In genomic region chr10:81356991-81357844, GRCm38 (mm10) we compare ENCODE assay signal across 8 mouse cellular contexts. TPM values are rescaled to one million over a fixed set of nuclear protein-coding genes. Genes with fewer than 3 reads are reported as not detected.
DNase-seq lines count a peak whose midpoint lies in the region; ATAC-seq and TF ChIP-seq lines count a peak whose summit lies in the region.

TSS of gene Mfsd12 (plus strand) at chr10:81357491.

- peak within 1 kb of the TSS; percentile 96 for H3K27ac ChIP-seq in MEL (ENCODE audit: control insufficient read depth, low read depth, low read length)
- peak within 1 kb of the TSS; percentile 73 for H3K27ac ChIP-seq in lung, embryonic 15.5 days
- peak within 1 kb of the TSS; percentile 33; the same call in 1 of the 2 replicates for H3K27ac ChIP-seq in olfactory bulb, adult 2 months (ENCODE audit: insufficient read depth, low read depth, low read length)

- TF ChIP-seq RAD21 in MEL (IDR thresholded peaks at IDR 0.05; ENCODE audit: low read depth, low read length): no peak

- TF ChIP-seq CTCF in MEL (IDR thresholded peaks at IDR 0.05 in 2 of 3, conservative IDR thresholded peaks at IDR 0.05 in 1 of 3; ENCODE audit: control insufficient read depth in 1 of 3, insufficient read depth in 1 of 3, low read depth in 2 of 3, low read length in 3 of 3, poor library complexity in 1 of 3, severe bottlenecking in 1 of 3): no peak
- no peak for TF ChIP-seq CTCF in olfactory bulb, adult 2 months (IDR thresholded peaks at IDR 0.05; ENCODE audit: insufficient read depth, low read depth, low read length)

- H3K79me2 ChIP-seq in MEL (ENCODE audit: control insufficient read depth, insufficient read depth, low read length, poor library complexity): peaks cover 27% of the 10 kb centered on the region

- H3K9me3 ChIP-seq in MEL (replicated peaks; ENCODE audit: insufficient read depth, low read length): no peaks in the 10 kb centered on the region
- H3K9me3 ChIP-seq in lung, embryonic 15.5 days: no peaks in the 10 kb centered on the region

- whole genome bisulfite sequencing in lung, embryonic 15.5 days: 2% methylated on average over 79 of the region's 79 CpGs
- WGBS in olfactory bulb, adult 2 months: 1% methylated on average over 79 of the region's 79 CpGs

- peak within 1 kb of the TSS; percentile 62 to 68 for H3K4me3 ChIP-seq in MEL (ENCODE audit: control insufficient read depth in 1 of 2, insufficient read depth in 1 of 2, low read depth in 2 of 2, low read length in 2 of 2)
- H3K4me3 ChIP-seq in lung, embryonic 15.5 days: peak within 1 kb of the TSS; percentile 87
- peak within 1 kb of the TSS; percentile 67 for H3K4me3 ChIP-seq in olfactory bulb, adult 2 months (ENCODE audit: insufficient read depth, low read depth, low read length)

- TF ChIP-seq POLR2A in MEL (IDR thresholded peaks at IDR 0.05; ENCODE audit: control insufficient read depth in 1 of 2, insufficient read depth in 1 of 2, low read depth in 1 of 2, low read length in 2 of 2, poor library complexity in 1 of 2): peak; percentile 84 to 92
- TF ChIP-seq POLR2A in olfactory bulb, adult 2 months (IDR thresholded peaks at IDR 0.05; ENCODE audit: insufficient read depth, low read depth, low read length): peak; percentile 73

- no peaks in the 10 kb centered on the region for H3K27me3 ChIP-seq in MEL (ENCODE audit: control insufficient read depth in 1 of 2, insufficient read depth in 2 of 2, low read length in 2 of 2)
- no peaks in the 10 kb centered on the region for H3K27me3 ChIP-seq in lung, embryonic 15.5 days

- DNase-seq in MEL (ENCODE audit: low read depth, low spot score): peak; percentile 94
- peak; percentile 91 for DNase-seq in cerebellum, adult 8-10 months
- peak; percentile 83 for DNase-seq in forelimb bud, embryonic 11.5 days (ENCODE audit: low read depth, low spot score)
- peak; percentile 94 for DNase-seq in heart, postnatal 4 days
- DNase-seq in layer of hippocampus, adult 8-10 months (ENCODE audit: low spot score in 2 of 2): peak; percentile 75 to 88
- DNase-seq in thymus, adult 18-20 months: peak; percentile 85 to 87

- ATAC-seq in lung, embryonic 15.5 days (ENCODE audit: borderline replicate concordance, extremely low read depth, low FRiP score, low TSS enrichment): peak; percentile 84

- peak within 1 kb of the TSS; percentile 99 for H3K4me2 ChIP-seq in lung, embryonic 15.5 days

- TF ChIP-seq EP300 in MEL (IDR thresholded peaks at IDR 0.05; ENCODE audit: low read depth in 1 of 2, low read length in 2 of 2): no peak

- H3K4me1 ChIP-seq in MEL (ENCODE audit: control insufficient read depth in 1 of 2, insufficient read depth in 2 of 2, low read length in 2 of 2): peaks cover 2 to 29% of the 10 kb centered on the region in 2 experiments; a peak in 3 of 4 replicates
- peaks cover 50% of the 10 kb centered on the region for H3K4me1 ChIP-seq in lung, embryonic 15.5 days
- H3K4me1 ChIP-seq in olfactory bulb, adult 2 months (ENCODE audit: control insufficient read depth, insufficient read depth, low read length): peaks cover 59% of the 10 kb centered on the region

- peak within 1 kb of the TSS; percentile 84 for H3K9ac ChIP-seq in MEL (ENCODE audit: control insufficient read depth, low read depth, low read length, poor library complexity, severe bottlenecking)
- peak within 1 kb of the TSS; percentile 77 for H3K9ac ChIP-seq in lung, embryonic 15.5 days

- H3K36me3 ChIP-seq in MEL (ENCODE audit: control insufficient read depth in 1 of 2, insufficient read depth in 2 of 2, low read length in 2 of 2): peaks cover 0 to 20% of the 10 kb centered on the region in 2 experiments; a peak in 3 of 4 replicates
- H3K36me3 ChIP-seq in lung, embryonic 15.5 days: no peaks in the 10 kb centered on the region; the same call in 1 of the 2 replicates

TF ChIP-seq in MEL, 35 proteins besides CTCF, POLR2A, EP300 and RAD21:
- TF ChIP-seq NELFE (IDR thresholded peaks at IDR 0.05; ENCODE audit: low read depth, low read length): peak; percentile 85
- peak; percentile 72 for TF ChIP-seq TCF12 (IDR thresholded peaks at IDR 0.05; ENCODE audit: low read depth, low read length)
- no peak for TF ChIP-seq RCOR1 (IDR thresholded peaks at IDR 0.05; ENCODE audit: low read depth, low read length)
- no peak for TF ChIP-seq MYC (IDR thresholded peaks at IDR 0.05; ENCODE audit: low read depth, low read length)
- no peak for TF ChIP-seq TAL1 (IDR thresholded peaks at IDR 0.05; ENCODE audit: low read length)
- no peak for TF ChIP-seq CHD2 (IDR thresholded peaks at IDR 0.05; ENCODE audit: low read length)
- no peak for TF ChIP-seq ETS1 (IDR thresholded peaks at IDR 0.05; ENCODE audit: low read depth, low read length)
- TF ChIP-seq GATA1 (IDR thresholded peaks at IDR 0.05; ENCODE audit: low read depth, low read length): no peak
- no peak for TF ChIP-seq MYB (IDR thresholded peaks at IDR 0.05; ENCODE audit: low read depth, low read length)
- 0 out of 2 replicates have a peak, but pooled peaks have one; percentile 58 for TF ChIP-seq UBTF (IDR thresholded peaks at IDR 0.05; ENCODE audit: borderline replicate concordance, insufficient read depth, low read depth, low read length)
- no peak for TF ChIP-seq ZKSCAN1 (IDR thresholded peaks at IDR 0.05; ENCODE audit: low read depth, low read length)
- peak; percentile 26; the same call in 1 of the 2 replicates for TF ChIP-seq NRF1 (IDR thresholded peaks at IDR 0.05; ENCODE audit: insufficient read depth, low read depth, low read length, poor library complexity, severe bottlenecking)
- no peak for TF ChIP-seq ZC3H11A (IDR thresholded peaks at IDR 0.05; ENCODE audit: low read depth, low read length)
- no peak; the same call in 1 of the 2 replicates for TF ChIP-seq POLR2AphosphoS2 (IDR thresholded peaks at IDR 0.05; ENCODE audit: low read length)
- no peak for TF ChIP-seq POLR2AphosphoS5 (IDR thresholded peaks at IDR 0.05; ENCODE audit: borderline replicate concordance, low read depth, low read length)
- no peak for TF ChIP-seq ELF1 (IDR thresholded peaks at IDR 0.05; ENCODE audit: low read depth, low read length)
- TF ChIP-seq SMC3 (IDR thresholded peaks at IDR 0.05; ENCODE audit: low read depth, low read length): no peak
- no peak for TF ChIP-seq MEF2A (IDR thresholded peaks at IDR 0.05; ENCODE audit: extremely low read depth, insufficient replicate concordance, low read depth, low read length, poor library complexity, severe bottlenecking)
- no peak for TF ChIP-seq E2F4 (IDR thresholded peaks at IDR 0.05; ENCODE audit: borderline replicate concordance, low read depth, low read length)
- no peak for TF ChIP-seq JUND (IDR thresholded peaks at IDR 0.05; ENCODE audit: low read depth, low read length)
- TF ChIP-seq MAFK (IDR thresholded peaks at IDR 0.05; ENCODE audit: borderline replicate concordance, low read depth, low read length): no peak
- TF ChIP-seq USF1 (IDR thresholded peaks at IDR 0.05; ENCODE audit: low read depth, low read length): 0 out of 2 replicates have a peak, but pooled peaks have one; percentile 11
- peak; percentile 77 for TF ChIP-seq TBP (IDR thresholded peaks at IDR 0.05; ENCODE audit: low read depth, low read length)
- peak; percentile 75 for TF ChIP-seq SIN3A (IDR thresholded peaks at IDR 0.05; ENCODE audit: low read length)
- peak; percentile 56; the same call in 1 of the 2 replicates for TF ChIP-seq MXI1 (IDR thresholded peaks at IDR 0.05; ENCODE audit: low read depth, low read length)
- TF ChIP-seq HCFC1 (IDR thresholded peaks at IDR 0.05; ENCODE audit: low read depth, low read length): peak; percentile 71
- TF ChIP-seq GABPA (IDR thresholded peaks at IDR 0.05; ENCODE audit: low read depth, low read length): no peak
- TF ChIP-seq ZNF384 (IDR thresholded peaks at IDR 0.05; ENCODE audit: low read depth, low read length): no peak
- TF ChIP-seq MAZ (IDR thresholded peaks at IDR 0.05; ENCODE audit: low read depth, low read length): no peak; the same call in 1 of the 2 replicates
- TF ChIP-seq USF2 (IDR thresholded peaks at IDR 0.05; ENCODE audit: borderline replicate concordance in 1 of 2, insufficient read depth in 1 of 2, low read depth in 1 of 2, low read length in 2 of 2): no peak
- no peak for TF ChIP-seq MAX (IDR thresholded peaks at IDR 0.05; ENCODE audit: low read length)
- no peak for TF ChIP-seq CHD1 (IDR thresholded peaks at IDR 0.05; ENCODE audit: low read depth, low read length)
- no peak for TF ChIP-seq ZMIZ1 (IDR thresholded peaks at IDR 0.05; ENCODE audit: low read depth, low read length)
- no peak for TF ChIP-seq BHLHE40 (IDR thresholded peaks at IDR 0.05; ENCODE audit: borderline replicate concordance, low read depth, low read length)
- no peak for TF ChIP-seq KAT2A (conservative IDR thresholded peaks at IDR 0.05; ENCODE audit: low read depth, low read length)
TF ChIP-seq in MEL: peak in this region for 9.

RNA-seq across cellular contexts. Expression of gene Mfsd12, which starts in this region (rescaled TPM):
- total RNA-seq in MEL (2012; rRNA removed): 17.9 and 29.0 TPM in 2 replicates
- 10 to 100 TPM in 1 of 2 experiments, not detected in 1; 22.5 TPM for polyA plus RNA-seq in MEL (2012; ENCODE audit: insufficient read depth in 1 of 2, insufficient read length in 2 of 2, low read depth in 1 of 2, low replicate concordance in 2 of 2, missing spikeins in 1 of 2)
- total RNA-seq in heart, postnatal 4 days (2021): 10 to 100 TPM; 12.1 to 13.5 TPM
- 10 to 100 TPM; 40.7 to 46.7 (median 43.6) TPM for total RNA-seq in layer of hippocampus, adult 8-10 months (2022)
- polyA plus RNA-seq in lung, embryonic 15.5 days (2015; fragmentation: Nextera tagmentation; extraction: Ambion mirVana): 17.6 and 20.4 TPM in 2 replicates
- not detected in 2 replicates for polyA plus RNA-seq in olfactory bulb, adult 2 months (2012; ENCODE audit: insufficient read depth, insufficient read length, low replicate concordance, missing spikeins)

Comparison
In these comparisons a context has a peak if more than half of its experiments do, and no peak if none do; other contexts are left out.
1. Peak in every context shown above with its lines: DNase-seq, ATAC-seq, H3K4me3 ChIP-seq and H3K27ac ChIP-seq.
2. H3K27ac ChIP-seq: peak in every context shown above with its lines; median percentile 96 in MEL; 73 in lung, embryonic 15.5 days; 33 in olfactory bulb, adult 2 months.